Mouse (Mus musculus) intestine, postnatal 0 days (tissue): Measurements from ENCODE around the gene Prss43. TPM values are rescaled to one million over a fixed set of nuclear protein-coding genes. Genes with fewer than 3 reads are reported as not detected.

Experiments
- ATAC-seq: fragments of 200-750 bp; cut with Nextera tagmentation; 2 replicates; pipeline ENCODE4 v1.8.0; 2017; ENCODE audit warnings: mild to moderate bottlenecking, moderate TSS enrichment, moderate library complexity
- H3K27ac ChIP-seq: fragments of 300-500 bp; sonication (generic); 2 replicates; pipeline ENCODE4 v1.5.1; 2014; ENCODE audit warnings: mild to moderate bottlenecking, low read depth, low read length, moderate library complexity
- H3K27me3 ChIP-seq: fragments of 300-500 bp; sonication (generic); replicated peaks from 2 replicates; pipeline ENCODE4 v1.6.1; 2014; ENCODE audit warnings: low read length, mixed read lengths; ENCODE audit not compliant: control insufficient read depth, insufficient read depth
- H3K36me3 ChIP-seq: fragments of 300-500 bp; sonication (generic); 2 replicates; pipeline ENCODE4 v1.6.1; 2014; ENCODE audit warnings: mild to moderate bottlenecking, moderate library complexity; ENCODE audit not compliant: control insufficient read depth, insufficient read depth
- H3K4me1 ChIP-seq: fragments of 300-500 bp; sonication (generic); replicated peaks from 2 replicates; pipeline ENCODE4 v1.6.1; 2014; ENCODE audit warnings: antibody characterized with exemption, low read length, mixed read lengths; ENCODE audit not compliant: control insufficient read depth, insufficient read depth
- H3K4me2 ChIP-seq: fragments of 300-500 bp; sonication (generic); replicated peaks from 2 replicates; pipeline ENCODE4 v1.6.1; 2014; ENCODE audit warnings: low read depth, mild to moderate bottlenecking, moderate library complexity
- H3K4me3 ChIP-seq: fragments of 300-500 bp; sonication (generic); 2 replicates; pipeline ENCODE4 v1.5.1; 2014; ENCODE audit warnings: low read depth, low read length
- H3K9ac ChIP-seq: fragments of 300-500 bp; sonication (generic); 2 replicates; pipeline ENCODE4 v1.6.1; 2014; ENCODE audit warnings: mild to moderate bottlenecking, low read depth, low read length
- H3K9me3 ChIP-seq: fragments of 300-500 bp; sonication (generic); 2 replicates; pipeline ENCODE4 v1.6.1; 2016; ENCODE audit warnings: mixed run types; ENCODE audit not compliant: control insufficient read depth
- CTCF ChIP-seq: sonication (generic); IDR thresholded peaks from 2 replicates; pipeline ENCODE4 v1.5.1; 2016; ENCODE audit warnings: low read depth, mild to moderate bottlenecking, control low read depth, antibody characterized with exemption, moderate library complexity
- WGBS: fragments of 180-500 bp; shearing (Covaris S2); extraction: QIAGEN DNeasy Blood & Tissue Kit; methylation state at CpG from one replicate; pipeline ENCODE4 v1.1.7; 2014; 5-methylcytosine and 5-hydroxymethylcytosine counted together
- polyA plus RNA-seq: library from polyadenylated mRNA; unstranded; fragments of >200 nt; fragmentation: Nextera tagmentation; extraction: Ambion mirVana; gene quantifications from 2 replicates; pipeline ENCODE4 v1.2.1, GENCODE M21; 2015

Gene Prss43
- polyA plus RNA-seq, result not detected in 2 replicates

GRCm38 (mm10) chr9:110826390-110826789 lies at the start of gene Prss43:
Gene Prss43, plus strand, starts transcription at chr9:110826690.
- WGBS, result 83% methylated on average over 3 of the region's 3 CpGs
- no peak for ATAC-seq
- no peak within 1 kb of the TSS for H3K9ac ChIP-seq
- TF ChIP-seq CTCF, result no peak
- H3K36me3 ChIP-seq, result no peaks in the 10 kb centered on the region
- H3K4me1 ChIP-seq, result no peaks in the 10 kb centered on the region
- no peak within 1 kb of the TSS for H3K4me2 ChIP-seq
- no peaks in the 10 kb centered on the region for H3K9me3 ChIP-seq
- no peaks in the 10 kb centered on the region for H3K27me3 ChIP-seq
- H3K27ac ChIP-seq, result no peak within 1 kb of the TSS
- H3K4me3 ChIP-seq, result no peak within 1 kb of the TSS

DNA sequence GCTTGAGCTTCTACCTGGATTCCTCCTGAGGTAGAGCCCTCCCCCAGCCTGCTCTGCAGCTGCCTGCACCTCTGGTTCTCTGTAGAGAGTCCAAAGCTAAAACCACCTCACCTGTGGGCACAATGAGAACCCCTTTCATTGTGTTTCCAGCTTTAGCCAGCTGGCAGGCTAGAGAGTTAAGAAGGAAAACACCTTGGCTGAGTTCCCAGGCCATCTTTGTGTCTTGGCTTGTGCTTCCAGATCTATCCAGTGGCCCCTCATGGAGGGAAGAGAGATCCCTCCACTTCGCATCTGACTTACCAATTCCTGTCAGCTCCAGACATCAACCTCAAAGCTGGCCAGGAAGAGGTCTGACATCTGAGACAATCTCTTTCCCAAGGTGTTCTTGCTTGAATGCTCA lies 48.4 kb upstream of the Prss43 start:
- Histone ChIP-seq H3K9me3 (no peaks in the 10 kb centered on the region), H3K4me2 (no peak overlapping the region), H3K27ac (no peak overlapping the region), H3K9ac (no peak overlapping the region), H3K4me1 (peaks cover 2% of the 10 kb centered on the region; the same call in 1 of the 2 replicates), H3K36me3 (no peaks in the 10 kb centered on the region), H3K4me3 (no peak overlapping the region), H3K27me3 (0 out of 2 replicates have a peak, but pooled peaks cover 4% of the 10 kb centered on the region)
- WGBS, result 77% methylated on average over 1 of the region's 1 CpGs
- ATAC-seq, result no peak
- no peak for TF ChIP-seq CTCF

GRCm38 (mm10) chr9:110778559-110778958 lies 47.9 kb upstream of the Prss43 start:
- H3K9ac ChIP-seq, result no peak overlapping the region
- no peaks in the 10 kb centered on the region for H3K36me3 ChIP-seq
- 85% methylated on average over 7 of the region's 7 CpGs for WGBS
- H3K4me2 ChIP-seq, result no peak overlapping the region
- no peak overlapping the region for H3K27ac ChIP-seq
- no peak for ATAC-seq
- TF ChIP-seq CTCF, result peak; percentile 34
- no peak overlapping the region for H3K4me3 ChIP-seq
- peaks cover 2% of the 10 kb centered on the region; the same call in 1 of the 2 replicates for H3K4me1 ChIP-seq
- H3K27me3 ChIP-seq, result 0 out of 2 replicates have a peak, but pooled peaks cover 4% of the 10 kb centered on the region
- H3K9me3 ChIP-seq, result no peaks in the 10 kb centered on the region

- Histone ChIP-seq H3K4me3 (no peak overlapping the region), H3K4me1 (peaks cover 2% of the 10 kb centered on the region; the same call in 1 of the 2 replicates), H3K9ac (no peak overlapping the region), H3K9me3 (no peaks in the 10 kb centered on the region), H3K36me3 (no peaks in the 10 kb centered on the region), H3K27me3 (0 out of 2 replicates have a peak, but pooled peaks cover 4% of the 10 kb centered on the region), H3K27ac (no peak overlapping the region), H3K4me2 (no peak overlapping the region)
- 74% methylated on average over 5 of the region's 5 CpGs for WGBS
- TF ChIP-seq CTCF, result peak; percentile 64
- no peak for ATAC-seq
Measured at GRCm38 (mm10) chr9:110779242-110779913, 47.1 kb upstream of the Prss43 start.

DNA sequence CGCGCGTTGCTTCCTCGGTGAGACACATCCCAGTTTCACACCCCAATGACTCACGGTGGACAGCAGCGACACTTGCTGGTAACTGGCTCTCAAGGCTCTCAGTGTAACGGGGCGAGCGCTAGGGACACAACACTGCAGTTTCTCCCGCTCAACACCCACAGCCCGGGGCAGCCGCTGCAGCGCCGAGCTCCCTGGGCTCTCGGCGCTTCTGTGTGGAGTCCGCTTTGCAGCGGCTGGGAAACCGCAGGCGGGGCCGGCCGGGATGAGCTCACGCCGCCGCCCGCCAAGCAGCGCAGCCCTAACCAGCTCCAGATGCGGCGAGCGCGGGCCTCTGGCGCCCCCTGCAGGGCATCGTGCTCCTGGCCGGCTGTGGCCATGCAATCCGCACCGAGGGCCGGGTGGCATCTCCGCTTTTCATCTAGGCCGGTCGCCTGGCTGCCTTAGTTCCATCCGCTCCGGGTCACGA lies 45.2 kb upstream of the Prss43 start:
- Histone ChIP-seq H3K9me3 (no peaks in the 10 kb centered on the region), H3K36me3 (no peaks in the 10 kb centered on the region), H3K4me2 (peak overlapping the region; percentile 88), H3K4me3 (peak overlapping the region; percentile 37), H3K4me1 (peaks cover 2% of the 10 kb centered on the region; the same call in 1 of the 2 replicates), H3K27me3 (0 out of 2 replicates have a peak, but pooled peaks cover 4% of the 10 kb centered on the region), H3K27ac (no peak overlapping the region), H3K9ac (peak overlapping the region; percentile 18; the same call in 1 of the 2 replicates)
- TF ChIP-seq CTCF, result peak; percentile 95
- WGBS, result under 1% methylated on average over 43 of the region's 43 CpGs
- ATAC-seq, result peak; percentile 93

GRCm38 (mm10) chr9:110781731-110782130 lies 44.8 kb upstream of the Prss43 start:
- no peak overlapping the region for H3K27ac ChIP-seq
- WGBS, result 2% methylated on average over 23 of the region's 23 CpGs
- peak overlapping the region; percentile 37 for H3K4me3 ChIP-seq
- H3K27me3 ChIP-seq, result 0 out of 2 replicates have a peak, but pooled peaks cover 4% of the 10 kb centered on the region
- H3K4me1 ChIP-seq, result peaks cover 2% of the 10 kb centered on the region; the same call in 1 of the 2 replicates
- no peaks in the 10 kb centered on the region for H3K36me3 ChIP-seq
- H3K9me3 ChIP-seq, result no peaks in the 10 kb centered on the region
- peak overlapping the region; percentile 18; the same call in 1 of the 2 replicates for H3K9ac ChIP-seq
- TF ChIP-seq CTCF, result no peak
- ATAC-seq, result peak; percentile 50
- peak overlapping the region; percentile 88 for H3K4me2 ChIP-seq
